Mouse (Mus musculus) heart, postnatal 14 days (tissue): ENCODE data around the gene Cir1. TPM values are rescaled to one million over a fixed set of nuclear protein-coding genes. Genes with fewer than 3 reads are reported as not detected.

ENCODE experiments used
- DNase-seq, 2 experiments: peaks; one replicate each; pipeline ENCODE4 v3.0.0; 2021 to 2022
- intact Hi-C: fragments of 180-260 bp; cut with DNase I; formaldehyde crosslinking; loops from one replicate; pipeline ENCODE4 v1.15.1; 2025
- long read RNA-seq, 2 experiments: library from polyadenylated mRNA; stranded (forward); transcript quantifications; one replicate each; pipeline ENCODE4 v2.0.0; 2021
- total RNA-seq, 2 experiments: library from RNA; stranded (reverse); gene quantifications; 2 replicates each; pipeline ENCODE4 v1.2.3; 2021

Cir1 gene
- total RNA-seq: 10 to 100 TPM; 13.7 to 18.2 TPM
- long read RNA-seq, experiment 1, partial matches to known transcripts: 2 of 24 reads
- long read RNA-seq, experiment 1, other reads (novel, unspliced or antisense): 22 of 24 reads
- long read RNA-seq, experiment 2, partial matches to known transcripts: 1 of 5 reads
- long read RNA-seq, experiment 2, other reads (novel, unspliced or antisense): 4 of 5 reads

DNA sequence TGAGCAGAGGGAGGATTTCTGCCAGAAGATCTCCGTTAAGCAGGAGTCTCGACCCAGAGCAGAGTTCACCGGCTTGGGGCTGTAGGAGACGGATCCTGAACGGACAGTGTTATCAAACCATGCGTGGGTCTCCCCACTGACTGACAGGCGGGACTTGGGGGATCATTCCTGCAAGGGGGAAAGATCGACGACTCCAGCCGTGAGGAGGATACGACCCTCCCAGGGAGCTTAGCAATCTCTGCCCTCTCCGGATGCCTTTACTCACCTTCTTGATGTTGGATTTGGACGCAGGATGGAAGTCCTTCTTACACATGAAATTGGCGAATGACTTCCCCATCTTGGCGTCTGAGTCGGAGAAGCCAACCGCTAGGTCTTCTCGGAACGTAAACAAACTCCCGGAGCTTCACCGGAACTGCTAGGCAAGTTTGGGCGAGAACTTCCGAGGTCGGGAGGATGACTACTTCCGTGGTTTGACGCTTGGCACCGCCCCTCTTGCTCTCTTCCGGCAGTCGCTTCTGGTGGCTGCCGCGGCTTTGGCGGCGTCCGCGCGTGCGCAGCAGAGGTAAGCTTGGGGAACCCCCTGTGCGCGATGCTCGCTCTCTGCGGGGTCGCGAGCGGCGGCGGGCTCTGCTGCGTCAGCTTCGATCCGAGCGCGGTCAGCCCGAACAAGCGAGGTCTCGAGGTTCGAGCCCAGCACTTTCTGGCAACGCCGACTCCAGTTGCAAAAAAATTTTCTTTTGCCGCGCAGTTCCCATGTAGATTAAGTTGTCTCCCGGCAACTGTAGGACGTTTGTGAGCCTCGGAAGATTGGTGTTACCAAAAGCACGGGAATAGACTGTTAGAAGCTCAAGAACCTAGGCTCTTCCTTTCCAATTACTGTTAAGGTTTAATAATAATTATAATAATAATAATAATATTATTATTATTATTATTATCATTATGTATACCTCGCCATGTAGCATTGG is at the start of gene Cir1, which contains the start of gene Scrn3:
Cir1 (minus strand) TSS at position 550 of the 965 bp plus-strand sequence.
Scrn3 (plus strand) TSS at position 450 of the 965 bp plus-strand sequence.
- peak; percentile 96 for DNase-seq

DNA sequence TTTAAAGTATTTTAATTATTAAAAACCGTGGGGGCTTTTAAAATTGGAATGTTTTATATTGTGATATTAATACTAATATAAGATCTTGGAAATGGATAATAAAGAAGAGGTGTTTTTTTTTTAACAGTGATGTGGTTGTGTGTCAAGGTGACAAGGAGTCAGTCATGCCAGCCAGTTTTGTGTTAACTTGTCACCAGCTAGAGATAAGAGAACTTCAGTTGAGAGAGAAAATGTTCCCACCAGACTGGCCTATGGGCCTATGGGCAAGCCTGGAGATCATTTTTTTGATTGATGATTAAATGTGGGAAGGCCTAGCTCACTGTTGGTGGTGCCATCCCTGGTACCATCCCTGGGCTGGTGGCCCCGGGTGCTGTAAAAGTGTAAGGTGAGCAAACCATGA is 48.0 kb upstream of the Cir1 start:
- intact Hi-C loops: no loop called here
- DNase-seq: no peak

More for the DNA sequence above, at the start of gene Cir1, which contains the start of gene Scrn3:
- intact Hi-C loops: loop anchor here (5.0 kb wide), 2 partner anchors 75 to 105 kb away; partner anchors contain the start of gene Gpr155

DNA sequence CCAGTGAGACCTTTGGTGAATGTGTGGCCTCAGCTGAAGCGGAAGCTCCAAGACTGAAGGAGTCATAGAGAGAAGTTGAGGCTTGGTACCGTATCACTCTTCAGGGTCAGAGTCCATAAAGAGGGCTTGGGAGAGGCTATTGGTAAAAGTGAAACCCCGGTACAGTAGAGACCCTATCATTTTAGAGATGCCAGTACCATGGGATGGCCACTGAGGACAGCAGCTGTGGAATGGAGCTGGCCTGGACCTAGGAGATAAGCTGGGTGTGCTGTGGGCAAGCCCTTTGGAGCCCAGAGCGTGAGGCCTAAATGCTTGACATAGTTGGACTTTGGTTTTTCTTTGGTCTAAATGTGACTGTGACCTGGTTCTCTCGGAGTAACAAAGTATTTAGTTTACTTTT is 47.4 kb upstream of the Cir1 start:
- intact Hi-C loops: no loop called here
- no peak for DNase-seq

DNA sequence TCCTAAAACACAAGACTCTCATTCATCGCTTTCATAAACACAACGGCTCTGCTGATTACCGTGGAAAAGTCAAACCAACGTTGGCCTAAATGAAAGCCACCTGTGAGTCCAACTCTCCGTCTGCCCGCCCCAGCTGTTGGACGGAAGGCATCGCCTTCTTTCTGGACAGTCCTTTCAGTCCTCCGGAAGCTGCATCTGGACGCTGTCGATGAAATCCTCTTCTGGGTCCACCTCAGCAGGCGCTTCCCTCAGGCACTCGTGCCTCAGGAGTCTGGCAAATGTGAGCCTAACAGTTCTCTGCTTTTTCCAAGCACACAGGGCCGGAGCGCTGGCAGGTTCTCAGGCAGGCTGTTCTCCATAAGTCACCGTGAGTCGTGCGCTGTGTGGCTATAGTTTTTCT is 44.5 kb upstream of the Cir1 start:
- DNase-seq: peak in 1 of 2 experiments; percentile 5
- intact Hi-C loops: no loop called here

DNA sequence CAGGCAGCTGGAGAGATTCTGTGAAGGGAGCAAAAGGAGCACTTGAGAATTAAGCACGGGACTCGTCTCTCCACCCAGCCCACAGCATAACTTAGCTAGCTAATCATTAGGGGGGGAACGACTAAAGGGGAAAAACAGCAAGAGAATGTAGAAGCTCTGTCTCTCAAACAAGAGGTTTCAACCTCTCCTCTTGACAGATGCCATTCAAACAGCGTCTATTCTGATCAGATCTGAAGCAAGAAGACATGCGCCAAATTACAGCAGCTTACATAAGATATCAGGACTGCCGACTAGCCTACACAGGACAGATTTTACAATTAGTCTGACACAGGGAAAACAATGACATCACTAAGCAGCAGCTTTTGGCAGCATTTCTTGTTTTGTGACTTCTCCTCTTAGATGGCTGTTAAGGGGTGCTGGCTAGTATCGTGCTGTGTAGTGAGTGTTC is 39.5 kb upstream of the Cir1 start:
- DNase-seq: peak; percentile 10 to 12
- intact Hi-C loops: no loop called here

DNA sequence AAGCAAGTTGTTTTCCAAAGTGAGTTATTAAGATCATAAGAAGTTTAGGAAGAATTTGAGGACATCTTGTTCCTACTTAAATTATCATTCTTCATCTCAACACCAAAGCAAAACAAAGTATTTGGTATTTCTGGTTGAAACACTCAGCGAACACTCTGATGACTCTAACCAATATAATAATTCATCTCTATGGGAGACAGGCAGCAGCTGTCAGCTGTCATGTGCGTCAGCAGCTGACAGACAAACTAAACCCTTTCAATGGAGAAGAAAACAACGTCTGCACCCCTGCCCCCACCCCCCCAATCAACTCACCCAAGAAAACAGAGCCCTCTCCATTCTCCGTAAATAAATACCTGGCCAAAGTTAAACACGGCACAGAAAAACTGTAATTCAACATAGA is 39.0 kb upstream of the Cir1 start:
- peak in 1 of 2 experiments; percentile 29 for DNase-seq
- intact Hi-C loops: no loop called here

DNA sequence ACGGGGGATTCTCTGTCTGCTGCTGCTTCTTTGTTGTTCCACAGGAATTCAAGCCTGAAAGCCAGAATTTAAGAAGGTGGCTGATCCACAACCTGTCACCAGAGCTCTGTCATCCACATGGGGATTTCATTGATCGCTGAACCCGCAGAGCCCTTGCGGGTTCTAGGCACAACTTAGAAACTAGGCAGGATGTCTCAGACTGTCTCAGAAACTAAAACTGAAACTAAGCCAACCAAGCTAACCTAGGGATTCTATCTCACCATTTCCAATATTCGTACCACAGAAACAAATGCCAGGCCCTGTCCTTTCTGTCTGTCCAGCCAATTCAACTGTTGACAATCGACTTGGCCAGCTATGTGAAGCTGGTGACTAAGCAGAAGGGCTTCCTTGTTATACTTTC is 35.7 kb upstream of the Cir1 start:
- intact Hi-C loops: no loop called here

DNA sequence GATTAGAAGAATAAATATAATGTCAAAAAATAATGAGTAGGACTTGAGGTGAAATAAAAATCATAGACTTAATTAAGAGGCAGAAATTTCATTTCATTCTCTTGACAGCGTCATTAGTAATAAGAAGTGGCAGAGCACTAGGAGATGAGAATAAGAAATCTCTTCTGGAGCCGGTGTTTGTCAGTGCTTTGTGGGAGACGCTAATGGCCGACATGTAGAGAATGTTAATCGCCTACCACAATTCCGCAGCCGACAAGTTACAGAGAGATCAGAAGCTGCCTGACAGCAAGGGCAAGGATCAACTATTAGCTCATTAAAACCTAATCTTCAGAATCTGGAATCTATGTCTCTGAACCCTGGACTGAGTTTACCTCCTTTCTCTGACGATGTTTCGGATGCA is 35.3 kb upstream of the Cir1 start:
- DNase-seq: no peak
- intact Hi-C loops: no loop called here

More for the DNA sequence above, 35.7 kb upstream of the Cir1 start:
- no peak for DNase-seq

DNA sequence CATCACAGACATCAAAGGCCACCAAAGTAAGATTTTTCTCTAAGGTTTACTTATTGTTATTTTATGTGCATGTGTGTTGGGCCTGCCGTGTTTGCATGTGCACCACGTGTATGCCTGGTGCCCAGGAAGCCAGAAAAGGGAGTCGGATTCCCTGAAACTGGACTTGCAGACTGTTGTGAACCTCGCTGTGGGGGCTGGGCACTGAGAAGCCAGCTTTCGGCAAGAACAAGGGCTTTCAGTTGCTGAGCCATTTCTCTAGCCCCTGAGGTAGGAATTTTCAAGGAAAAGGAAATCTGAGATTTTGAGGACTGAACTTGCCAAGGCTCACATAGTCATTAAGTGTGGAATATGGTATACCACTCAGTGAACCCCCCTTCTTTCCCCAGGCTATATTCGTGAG is 34.6 kb upstream of the Cir1 start:
- DNase-seq: no peak
- intact Hi-C loops: no loop called here

DNA sequence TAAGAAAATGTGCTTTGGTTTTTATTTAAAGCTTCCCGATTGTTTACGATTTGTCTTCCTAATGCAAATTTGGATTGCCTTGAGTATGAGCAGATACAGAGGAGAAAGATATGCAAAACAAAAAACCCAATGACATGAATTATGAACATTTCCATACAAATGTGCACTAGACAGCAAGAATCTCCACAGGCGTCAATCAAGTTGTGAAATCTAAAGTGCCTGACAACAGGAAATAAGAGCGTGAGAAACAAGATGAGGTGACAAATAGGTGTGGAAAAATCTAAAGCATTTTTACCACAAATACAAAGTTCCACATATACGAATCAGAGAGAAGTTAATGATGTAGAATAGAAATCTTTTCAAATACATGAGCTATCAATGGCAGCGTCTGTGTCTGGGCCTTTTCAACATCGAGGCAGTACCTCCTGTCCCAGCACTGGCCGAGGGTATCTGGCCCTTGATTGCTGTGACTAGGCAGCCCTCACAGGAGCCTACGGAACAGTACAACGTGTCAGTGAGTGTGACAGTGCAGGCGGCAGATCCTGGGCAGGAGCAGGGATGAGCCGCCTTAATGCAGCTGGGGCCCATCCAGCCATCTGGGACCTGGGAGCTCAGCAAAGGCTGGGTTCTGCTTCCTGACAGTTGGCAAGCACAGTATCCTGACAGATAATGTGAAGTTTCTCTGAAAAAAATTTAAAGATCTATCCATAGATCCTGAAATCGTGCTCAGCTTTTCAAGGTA is 34.0 kb upstream of the Cir1 start:
- no peak for DNase-seq
- intact Hi-C loops: no loop called here

DNA sequence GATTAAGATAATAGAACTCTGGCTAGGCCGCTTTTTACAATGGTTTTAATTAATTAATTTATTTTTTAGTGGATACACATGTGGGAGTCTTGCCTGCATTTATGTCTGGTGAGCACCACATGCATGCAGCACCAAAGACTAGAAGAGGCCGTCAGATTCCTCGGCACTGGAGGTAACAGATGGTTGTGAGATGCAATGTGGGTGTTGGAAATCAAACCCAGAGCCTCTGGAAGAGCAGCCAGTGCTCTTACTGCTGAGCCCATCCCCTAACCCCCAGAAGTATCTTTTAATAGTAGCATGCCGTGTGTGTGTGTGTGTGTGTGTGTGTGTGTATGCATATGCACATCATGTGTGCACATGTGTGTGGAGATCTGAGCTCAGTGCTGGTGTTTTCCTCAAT is 32.7 kb upstream of the Cir1 start:
- DNase-seq: no peak
- intact Hi-C loops: no loop called here

DNA sequence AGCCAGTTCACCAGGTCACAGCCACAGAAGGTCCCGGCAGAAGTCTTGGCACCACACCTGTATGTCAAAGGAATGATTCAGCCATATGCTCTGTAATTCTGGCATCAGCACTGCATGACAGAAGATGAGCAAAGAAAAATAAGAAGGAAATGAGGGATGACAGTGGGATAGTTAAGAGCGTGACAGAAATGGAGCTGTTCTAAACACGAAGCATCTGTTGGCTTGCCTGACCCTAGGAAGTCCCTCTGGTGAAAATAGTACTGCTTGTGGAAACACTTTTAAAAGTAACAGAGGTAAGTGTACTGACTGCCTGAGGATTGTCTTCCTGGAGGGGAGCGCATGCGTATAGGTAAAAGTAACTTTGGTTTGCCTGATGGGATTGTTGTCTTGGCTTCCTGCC is 31.2 kb upstream of the Cir1 start:
- DNase-seq: no peak
- intact Hi-C loops: no loop called here

DNA sequence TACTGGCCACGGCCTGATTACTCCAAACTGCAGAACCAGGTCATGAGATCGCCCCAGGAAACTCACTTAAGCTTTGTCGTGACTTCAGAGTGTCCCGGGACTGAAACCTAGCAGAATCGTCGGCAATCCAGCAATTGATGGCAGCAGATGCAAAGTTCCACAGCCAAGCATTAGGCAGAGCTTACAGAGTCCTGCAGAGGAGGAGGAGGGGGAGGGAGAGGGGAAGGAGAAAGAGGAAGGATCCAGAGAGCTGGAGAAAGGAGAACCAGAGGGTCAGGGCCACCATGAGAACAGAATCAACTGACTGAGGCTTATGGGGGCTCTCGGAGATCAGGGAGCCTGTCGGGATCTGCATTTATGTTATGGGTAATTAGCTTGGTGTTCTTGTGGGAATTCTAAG is 25.9 kb upstream of the Cir1 start:
- intact Hi-C loops: no loop called here
- DNase-seq: no peak

DNA sequence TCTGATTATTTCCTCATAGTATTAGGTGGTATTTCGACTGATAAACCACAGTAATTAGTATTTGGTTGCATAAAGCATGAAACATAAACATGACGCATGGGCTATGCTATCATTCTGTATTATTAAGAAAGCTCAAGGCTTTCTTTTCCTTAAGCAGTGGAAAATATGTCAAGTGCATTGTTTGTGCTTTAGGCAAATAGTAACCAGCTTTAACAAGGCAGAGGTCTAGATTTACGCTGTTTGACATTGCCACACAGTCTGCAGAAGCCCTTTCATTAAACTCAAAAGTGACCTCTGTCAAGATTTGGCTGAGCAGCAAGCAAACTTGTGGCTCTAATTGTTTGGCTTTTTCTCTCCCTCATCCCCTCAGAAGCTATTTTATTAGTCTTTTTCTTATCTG is 23.4 kb upstream of the Cir1 start:
- intact Hi-C loops: no loop called here

DNA sequence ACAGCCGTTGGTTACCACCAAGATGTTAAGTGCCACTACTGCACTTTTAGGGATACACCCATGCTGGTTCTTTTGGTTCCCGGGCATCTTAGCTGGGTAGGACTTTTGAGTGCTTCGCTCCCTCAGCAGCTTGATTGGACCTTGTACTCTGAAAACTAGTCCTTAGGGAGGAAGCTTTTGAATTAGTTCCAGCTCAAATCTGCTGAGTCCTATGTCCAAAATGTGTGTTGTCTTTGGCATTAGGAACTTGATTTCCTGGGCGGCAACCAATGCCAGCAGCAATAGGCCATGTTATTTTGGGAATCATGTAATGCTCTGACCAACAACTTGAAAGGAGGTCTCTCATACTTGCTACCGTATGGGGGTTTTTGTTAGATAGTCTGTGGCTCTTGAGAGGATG is 13.4 kb upstream of the Cir1 start:
- no peak for DNase-seq
- intact Hi-C loops: no loop called here

More for the DNA sequence above, 23.4 kb upstream of the Cir1 start:
- DNase-seq: no peak

DNA sequence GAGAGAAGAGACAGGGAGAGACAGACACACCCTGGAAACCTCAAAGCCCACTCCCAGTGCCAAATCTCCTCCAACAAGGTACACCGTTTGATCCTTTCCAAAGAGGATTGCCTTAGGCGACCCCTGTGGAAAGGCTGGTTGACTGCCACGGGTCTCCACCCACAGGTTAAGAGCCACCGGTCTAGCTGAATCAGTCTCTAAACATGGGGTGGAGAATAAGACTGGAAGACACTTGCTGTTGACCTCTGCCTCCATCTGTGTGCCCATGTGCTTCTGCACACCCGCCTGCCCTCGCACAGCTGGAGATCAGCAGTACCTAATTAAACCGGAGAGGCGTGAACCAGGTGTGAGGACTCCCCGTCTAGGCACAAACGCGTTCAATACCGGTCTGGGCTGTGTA is 10.5 kb upstream of the Cir1 start:
- no peak for DNase-seq
- intact Hi-C loops: no loop called here

DNA sequence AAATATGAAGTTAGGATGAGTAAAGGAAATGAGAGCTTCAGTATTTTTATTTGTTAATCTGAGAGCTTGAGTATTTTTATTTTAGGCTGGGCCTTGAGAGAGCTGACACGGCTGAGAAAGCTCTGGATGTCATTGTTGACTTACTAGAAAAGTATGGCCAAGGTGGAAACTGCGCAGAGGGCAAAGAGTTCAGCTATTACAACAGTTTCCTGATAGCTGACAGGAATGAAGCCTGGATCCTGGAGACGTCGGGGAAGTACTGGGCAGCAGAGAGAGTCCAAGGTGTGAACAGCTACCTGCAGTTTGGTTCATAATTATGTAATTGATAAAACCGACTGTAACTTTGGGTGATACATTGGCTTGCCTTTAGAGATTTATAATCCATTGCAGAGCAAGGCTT is 6.7 kb upstream of the Cir1 start:
- DNase-seq: no peak
- intact Hi-C loops: no loop called here

DNA sequence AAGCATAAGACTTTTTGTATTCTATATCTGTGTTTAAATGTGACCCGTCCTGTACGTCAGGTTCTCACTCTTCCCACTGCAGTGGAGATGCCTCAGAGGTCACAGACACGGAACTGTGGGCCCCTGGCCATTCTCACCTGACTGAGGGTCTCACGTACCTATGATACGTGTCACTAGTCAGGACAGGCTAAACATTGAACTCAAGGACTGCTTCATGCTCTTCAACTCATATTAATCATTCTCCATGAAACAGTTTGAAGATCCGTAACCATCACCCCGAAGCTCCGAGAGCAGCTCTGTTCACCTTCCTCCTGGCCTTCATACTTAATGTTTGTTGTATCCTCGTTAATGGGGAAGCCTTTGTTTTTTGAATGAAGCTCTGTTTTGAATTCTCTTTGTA is 4.9 kb upstream of the Cir1 start:
- intact Hi-C loops: no loop called here
- no peak for DNase-seq

DNA sequence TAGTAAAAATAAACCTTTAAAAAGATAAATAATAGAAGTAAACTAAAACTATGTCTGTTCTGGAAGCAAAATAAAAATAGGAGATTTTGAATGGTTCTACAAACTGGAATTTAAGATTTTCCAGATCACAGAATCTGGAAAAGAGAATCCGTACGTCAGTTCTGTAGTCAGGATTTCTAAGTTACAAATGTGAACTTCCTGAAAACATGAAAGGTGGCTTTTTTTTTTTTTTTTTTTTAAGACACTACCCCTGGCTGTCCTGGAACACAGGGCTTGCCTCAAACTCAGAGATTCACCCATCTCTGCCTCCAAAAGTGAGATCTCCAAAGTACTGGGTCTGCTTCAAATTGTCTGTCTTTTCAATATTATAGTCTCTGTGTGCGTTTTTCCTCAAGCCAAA is 1.8 kb upstream of the Cir1 start:
- DNase-seq: no peak
- intact Hi-C loops: loop anchor here (5.0 kb wide), 2 partner anchors 73 to 103 kb away; partner anchors contain the start of gene Gpr155

DNA sequence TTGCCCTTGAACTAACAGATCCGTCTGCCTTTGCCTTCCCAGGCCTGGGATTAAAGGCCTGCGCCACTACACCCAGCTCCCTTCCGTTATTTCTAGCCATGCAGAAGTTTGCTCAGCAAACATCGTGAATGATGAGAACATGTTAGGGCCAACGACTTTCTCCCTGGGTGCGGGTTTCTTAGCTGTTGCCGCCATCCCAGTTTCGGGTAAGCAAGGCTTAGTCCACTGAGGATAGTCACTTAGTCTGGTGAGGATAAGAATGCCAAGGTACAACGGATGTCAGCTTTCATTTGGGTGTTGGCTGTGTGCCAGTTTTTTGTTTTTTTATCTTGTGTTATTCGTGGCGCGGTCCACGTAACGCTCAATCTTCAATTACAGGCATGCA is 608 bp upstream of the Cir1 start:
- intact Hi-C loops: loop anchor here (5.0 kb wide), 2 partner anchors 74 to 104 kb away; partner anchors contain the start of gene Gpr155
- DNase-seq: peak; percentile 43 to 50

DNA sequence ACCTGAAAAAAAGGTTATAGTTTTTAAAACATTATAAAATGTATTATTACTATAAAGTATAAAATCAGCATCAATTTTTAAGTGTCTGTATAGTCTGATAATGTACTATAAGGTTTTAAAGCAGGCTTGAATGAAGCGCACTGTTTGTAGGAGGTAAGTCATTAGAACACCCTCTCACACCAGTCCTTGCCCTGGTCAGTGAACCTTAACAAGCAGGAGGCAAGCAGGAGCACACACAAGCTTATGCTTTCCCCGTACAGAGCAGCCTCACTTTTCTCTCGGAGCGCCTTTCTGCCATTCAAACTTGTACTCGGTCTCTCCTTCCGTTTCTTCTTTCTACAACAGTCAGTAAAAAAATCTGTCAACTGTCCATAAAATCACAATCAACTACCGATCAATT is 6.5 kb downstream of the Cir1 start:
- intact Hi-C loops: no loop called here
- no peak for DNase-seq
